Mouse (Mus musculus) megakaryocyte, embryonic 14.5 days (primary cell): Measurements from ENCODE around the gene Mthfr.

Experiments used
- FLI1 ChIP-seq: IDR thresholded peaks from 2 replicates; pipeline ENCODE4 v1.6.1; 2012; ENCODE audit warnings: low read length, inconsistent platforms, mixed read lengths
- GATA1 ChIP-seq: IDR thresholded peaks from 3 replicates; pipeline ENCODE4 v1.6.1; 2012; ENCODE audit warnings: mixed read lengths, low read length, inconsistent platforms, borderline replicate concordance

GRCm38 (mm10) chr4:148051046-148051776, 12.3 kb downstream of the Mthfr start:
- TF ChIP-seq GATA1 (no peak), FLI1 (no peak)
